Mouse (Mus musculus) E14TG2a.4 (cell line): ENCODE data around the gene Olfr98.
"Not testable (repeated sequence)": the region's sequence is repeated elsewhere in the genome, so short reads cannot be mapped to it uniquely, and the experiment has no call there.

Experiments used
- H3K27me3 ChIP-seq: 2 replicates; pipeline ENCODE4 v1.6.1; 2014; ENCODE audit warnings: low read length, control low read depth; ENCODE audit not compliant: insufficient read depth
- H3K36me3 ChIP-seq: 2 replicates; pipeline ENCODE4 v1.6.1; 2014; ENCODE audit warnings: low read length, control low read depth; ENCODE audit not compliant: insufficient read depth
- H3K4me1 ChIP-seq: replicated peaks from 2 replicates; pipeline ENCODE4 v1.6.1; 2014; ENCODE audit warnings: low read depth, low read length, control low read depth
- H3K4me3 ChIP-seq: replicated peaks from 2 replicates; pipeline ENCODE4 v1.5.1; 2014; ENCODE audit warnings: mild to moderate bottlenecking, low read length
- H3K9me3 ChIP-seq: 2 replicates; pipeline ENCODE4 v1.6.1; 2014; ENCODE audit warnings: low read length, control low read depth
- CTCF ChIP-seq: conservative IDR thresholded peaks from 2 replicates; pipeline ENCODE4 v1.5.1; 2014; ENCODE audit warnings: low read length
- NANOG ChIP-seq: IDR thresholded peaks from 2 replicates; pipeline ENCODE4 v1.6.1; 2014; ENCODE audit warnings: borderline replicate concordance, low read length, mixed read lengths
- POU5F1 ChIP-seq: IDR thresholded peaks from 2 replicates; pipeline ENCODE4 v1.6.1; 2014; ENCODE audit warnings: low read length, borderline replicate concordance

Olfr98 gene

DNA sequence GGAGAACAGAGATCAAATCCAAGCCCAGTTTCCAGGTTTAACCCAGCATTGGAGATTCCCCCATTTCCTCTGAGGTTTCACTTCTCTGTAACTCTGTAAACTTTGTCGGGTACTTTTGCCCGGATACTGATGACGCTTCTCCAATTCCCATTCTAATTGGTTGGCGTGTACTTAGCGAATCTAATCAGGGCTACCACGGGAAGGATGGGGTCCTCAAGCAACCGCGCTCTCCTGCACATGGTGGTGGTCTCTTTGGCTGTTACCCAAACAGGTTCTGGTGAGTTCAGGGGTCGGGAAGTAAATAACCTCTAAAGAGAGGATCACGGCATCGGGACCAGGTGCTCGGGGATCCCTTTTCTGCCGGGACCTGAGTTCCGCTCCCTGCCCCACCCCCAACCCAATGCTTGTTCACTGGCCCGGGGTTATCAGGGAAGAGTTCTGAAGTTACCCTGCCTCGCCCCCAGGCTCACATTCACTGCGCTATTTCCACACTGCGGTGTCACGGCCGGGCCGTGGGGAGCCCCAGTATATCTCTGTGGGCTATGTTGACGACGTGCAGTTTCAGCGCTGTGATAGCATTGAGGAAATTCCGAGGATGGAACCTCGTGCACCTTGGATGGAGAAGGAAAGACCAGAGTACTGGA, 6.6 kb upstream of the Olfr98 start, which contains the start of gene H2-M3:
TSS of gene H2-M3 (plus strand) at position 163 of the 644 bp plus-strand sequence.
- no peaks in the 10 kb centered on the region for H3K36me3 ChIP-seq
- no peak for TF ChIP-seq CTCF
- no peak for TF ChIP-seq POU5F1
- TF ChIP-seq NANOG: no peak
- no peaks in the 10 kb centered on the region for H3K9me3 ChIP-seq
- H3K4me3 ChIP-seq: peak within 1 kb of the TSS; percentile 76
- peaks cover 11% of the 10 kb centered on the region; the same call in 1 of the 2 replicates for H3K4me1 ChIP-seq
- H3K27me3 ChIP-seq: peaks cover 20% of the 10 kb centered on the region

GRCm38 (mm10) chr17:37250544-37250943, 13.0 kb downstream of the Olfr98 start:
- no peaks in the 10 kb centered on the region for H3K36me3 ChIP-seq
- no peaks in the 10 kb centered on the region for H3K27me3 ChIP-seq
- H3K9me3 ChIP-seq: no peaks in the 10 kb centered on the region
- TF ChIP-seq NANOG (no peak), CTCF (peak; percentile 43)
- peaks cover 13% of the 10 kb centered on the region for H3K4me1 ChIP-seq
- H3K4me3 ChIP-seq: no peak overlapping the region

GRCm38 (mm10) chr17:37249460-37249859, 14.1 kb downstream of the Olfr98 start:
- TF ChIP-seq POU5F1 (no peak), CTCF (no peak), NANOG (no peak)
- no peaks in the 10 kb centered on the region for H3K9me3 ChIP-seq
- peaks cover 22% of the 10 kb centered on the region for H3K4me1 ChIP-seq
- no peak overlapping the region for H3K4me3 ChIP-seq
- H3K36me3 ChIP-seq: no peaks in the 10 kb centered on the region
- no peaks in the 10 kb centered on the region for H3K27me3 ChIP-seq

- TF ChIP-seq CTCF: no peak
- no peak for TF ChIP-seq NANOG
- no peak for TF ChIP-seq POU5F1
These were observed 16.8 kb downstream of the Olfr98 start for GRCm38 (mm10) chr17:37246715-37247114.

GRCm38 (mm10) chr17:37242198-37242597, 21.4 kb downstream of the Olfr98 start:
- peaks cover 26% of the 10 kb centered on the region for H3K9me3 ChIP-seq
- H3K4me3 ChIP-seq: no peak overlapping the region
- TF ChIP-seq POU5F1 (no peak), CTCF (no peak), NANOG (no peak)
- no peaks in the 10 kb centered on the region for H3K36me3 ChIP-seq
- no peaks in the 10 kb centered on the region for H3K27me3 ChIP-seq
- peaks cover 22% of the 10 kb centered on the region for H3K4me1 ChIP-seq

More at GRCm38 (mm10) chr17:37246715-37247114, 16.8 kb downstream of the Olfr98 start:
- Histone ChIP-seq H3K36me3 (no peaks in the 10 kb centered on the region), H3K4me3 (no peak overlapping the region), H3K27me3 (no peaks in the 10 kb centered on the region), H3K4me1 (peaks cover 22% of the 10 kb centered on the region), H3K9me3 (peaks cover 6% of the 10 kb centered on the region)

DNA sequence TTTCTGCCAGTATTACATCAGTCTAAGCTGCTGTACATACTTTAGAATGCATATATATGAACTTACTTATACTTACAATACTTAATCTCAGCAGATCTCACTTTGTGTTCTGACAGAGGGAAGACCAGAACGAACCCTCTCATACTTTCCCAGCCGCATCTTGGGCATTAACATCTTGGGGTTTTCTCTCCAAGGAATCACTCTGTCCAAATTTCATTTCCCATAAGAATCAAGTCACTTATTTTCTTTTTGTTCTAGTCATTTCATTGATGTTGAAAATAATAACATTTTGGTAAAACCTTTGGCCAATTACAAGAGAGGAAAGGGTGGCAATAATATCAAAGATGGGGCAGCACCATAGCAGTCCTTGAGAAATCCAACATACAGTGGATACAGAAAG, 26.3 kb downstream of the Olfr98 start, which contains the start of gene Olfr97:
TSS of gene Olfr97 (minus strand) at position 101 of the 400 bp plus-strand sequence.
- H3K4me3 ChIP-seq: not testable (repeated sequence)
- peaks cover 25% of the 10 kb centered on the region for H3K9me3 ChIP-seq

DNA sequence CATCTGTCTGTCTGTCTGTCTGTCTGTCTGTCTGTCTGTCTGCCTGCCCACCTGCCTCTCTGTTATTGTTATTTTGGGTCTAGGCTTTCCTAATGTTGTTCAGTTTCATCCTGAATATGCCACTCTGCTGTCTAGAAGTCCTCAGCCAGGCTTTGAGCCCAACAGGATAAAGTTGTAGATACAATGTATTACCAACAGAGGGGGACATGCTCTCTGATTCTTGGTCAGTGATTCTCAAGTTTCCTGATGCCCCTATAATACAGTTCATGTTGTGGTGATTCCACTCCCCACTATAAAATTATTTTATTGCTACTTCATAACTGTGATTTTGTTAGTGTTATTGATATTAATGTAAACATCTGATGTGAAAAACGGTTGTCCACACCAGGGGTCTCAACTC, 41.7 kb downstream of the Olfr98 start:
- no peaks in the 10 kb centered on the region for H3K36me3 ChIP-seq
- no peaks in the 10 kb centered on the region; the same call in 1 of the 2 replicates for H3K4me1 ChIP-seq
- peaks cover 5% of the 10 kb centered on the region for H3K9me3 ChIP-seq
- H3K27me3 ChIP-seq: no peaks in the 10 kb centered on the region
- 0 out of 2 replicates have a peak, but pooled peaks have one; percentile 28 for TF ChIP-seq CTCF
- no peak for TF ChIP-seq NANOG
- H3K4me3 ChIP-seq: no peak overlapping the region

More for the DNA sequence above, 26.3 kb downstream of the Olfr98 start, which contains the start of gene Olfr97:
- not testable (repeated sequence) for H3K27me3 ChIP-seq, H3K4me1 ChIP-seq, H3K36me3 ChIP-seq

DNA sequence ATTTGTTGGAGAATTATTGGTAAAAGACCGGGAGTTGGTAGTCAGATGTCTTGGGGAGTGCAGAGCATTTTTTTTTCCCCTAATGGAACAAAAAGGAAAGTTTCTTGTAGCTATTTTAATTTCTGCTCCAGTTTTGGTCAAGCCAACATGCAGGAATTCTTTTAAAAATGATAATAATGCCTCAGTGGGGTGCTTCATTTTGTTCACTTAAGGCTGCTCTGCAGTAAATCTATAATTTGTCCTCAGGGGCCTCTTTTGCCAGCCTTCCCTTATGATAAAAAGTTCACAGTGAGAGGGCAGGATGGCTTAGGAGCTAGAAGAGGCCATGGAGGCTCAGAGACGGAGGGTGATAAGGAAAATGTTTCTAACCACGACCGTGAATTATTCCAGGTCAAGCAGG, 43.7 kb downstream of the Olfr98 start, which contains the start of gene Olfr96:
TSS of gene Olfr96 (plus strand) at position 301 of the 400 bp plus-strand sequence.
- H3K4me3 ChIP-seq: no peak within 1 kb of the TSS
- no peaks in the 10 kb centered on the region; the same call in 1 of the 2 replicates for H3K4me1 ChIP-seq
- no peak for TF ChIP-seq POU5F1
- no peak for TF ChIP-seq CTCF
- no peak for TF ChIP-seq NANOG
- H3K9me3 ChIP-seq: peaks cover 12% of the 10 kb centered on the region
- H3K36me3 ChIP-seq: no peaks in the 10 kb centered on the region
- no peaks in the 10 kb centered on the region for H3K27me3 ChIP-seq

DNA sequence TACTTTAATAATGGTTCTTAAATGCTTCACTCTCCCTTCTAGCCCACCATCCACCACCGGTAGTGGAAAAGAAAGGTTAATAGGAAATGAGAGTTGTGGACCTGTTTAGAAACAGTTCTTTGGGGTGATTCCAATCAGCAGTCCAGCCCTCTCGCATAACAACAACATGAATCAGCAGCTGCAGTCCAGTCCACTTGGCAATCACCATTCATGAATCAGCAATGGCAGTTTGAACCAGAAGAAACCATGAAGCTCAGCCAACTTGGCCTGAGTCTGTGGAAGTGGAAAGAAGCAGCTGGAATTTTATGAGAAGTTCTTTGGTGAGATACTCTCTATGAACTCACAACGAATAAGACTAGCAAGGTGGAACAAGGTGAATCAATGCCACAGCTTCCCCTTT, 45.1 kb downstream of the Olfr98 start:
- Histone ChIP-seq H3K4me1 (no peaks in the 10 kb centered on the region), H3K4me3 (no peak overlapping the region), H3K27me3 (no peaks in the 10 kb centered on the region), H3K36me3 (no peaks in the 10 kb centered on the region), H3K9me3 (peaks cover 16% of the 10 kb centered on the region)
- no peak for TF ChIP-seq CTCF
- TF ChIP-seq NANOG: no peak
- no peak for TF ChIP-seq POU5F1
